Mouse (Mus musculus) cerebellum, postnatal 10 days (tissue): ENCODE data around the gene Adam23.
A peak's percentile ranks its signal among the peaks of the same experiment; 100 is the strongest.
"Not testable (repeated sequence)": the region's sequence is repeated elsewhere in the genome, so short reads cannot be mapped to it uniquely, and the experiment has no call there.

Experiments used
- DNase-seq, 2 experiments: peaks; one replicate each; pipeline ENCODE4 v3.0.0; 2021; ENCODE audit warnings: mixed read lengths in 2 of 2

The Adam23 gene

DNA sequence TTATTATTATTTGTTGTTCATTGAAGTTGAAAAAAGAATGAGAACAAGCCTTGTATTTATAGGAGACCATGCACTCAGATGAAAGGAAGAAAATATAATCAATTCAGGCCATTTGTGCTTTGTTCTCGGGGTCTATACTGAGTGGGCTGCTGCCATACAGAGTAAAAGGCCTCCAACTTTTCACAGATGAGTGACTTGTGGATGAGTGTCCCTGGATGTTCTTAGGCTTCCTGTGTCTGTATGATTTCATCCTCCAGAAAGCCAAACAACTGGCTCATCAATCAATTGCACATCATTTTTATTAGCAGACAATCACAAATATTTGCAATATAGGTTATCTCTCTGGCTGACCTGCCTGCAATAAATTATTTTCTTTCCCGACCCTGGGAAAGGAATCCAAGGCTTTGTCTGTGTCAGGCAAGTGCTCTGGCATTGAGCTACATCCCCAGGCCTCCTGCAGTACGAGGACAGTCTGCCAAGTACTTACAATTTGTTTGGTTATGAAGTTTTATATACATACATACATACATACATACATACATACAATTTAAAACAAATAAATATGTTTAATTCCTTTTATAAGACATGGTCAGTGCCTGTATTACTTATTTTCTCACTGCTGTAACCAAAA is 158.3 kb downstream of the Adam23 start:
- DNase-seq, result no peak

DNA sequence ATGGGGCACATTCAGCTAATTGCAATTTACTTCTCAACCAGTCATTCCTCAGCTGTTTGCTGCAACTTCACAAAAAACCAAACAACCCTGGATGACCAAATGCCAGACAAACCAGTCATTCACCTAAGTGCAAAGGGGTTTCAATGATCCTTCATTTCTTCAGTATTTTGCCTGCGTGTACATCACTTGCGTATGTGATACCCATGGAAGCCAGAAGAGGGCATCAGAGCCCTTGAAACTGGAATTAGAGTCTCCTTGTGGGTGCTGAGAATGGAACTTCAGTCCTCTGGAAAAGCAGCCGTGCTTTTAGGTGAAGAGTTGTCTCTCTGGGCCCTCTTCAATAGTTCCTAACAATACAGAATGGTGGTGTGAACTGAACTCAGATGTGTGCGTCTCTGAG is 163.9 kb downstream of the Adam23 start:
- DNase-seq, result no peak

DNA sequence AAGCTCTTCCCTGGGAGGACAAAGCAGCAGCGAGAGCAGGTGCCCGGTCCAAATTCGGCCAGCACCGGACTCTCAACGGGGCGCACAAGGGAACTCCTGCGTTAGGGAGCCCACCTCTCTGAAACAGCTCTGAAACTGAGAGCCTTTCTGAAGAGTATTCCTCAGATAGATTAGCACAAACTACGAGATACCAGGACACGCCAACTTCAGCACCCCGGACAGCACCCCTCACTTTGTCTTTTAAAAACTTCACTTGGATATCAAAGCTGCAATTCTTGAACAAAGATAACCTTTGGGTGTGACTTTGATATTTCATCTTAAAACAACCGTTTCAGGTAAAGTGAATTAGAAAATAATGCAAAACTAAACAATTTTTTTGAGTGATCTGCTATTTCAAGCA is 168.9 kb downstream of the Adam23 start:
- peak in 1 of 2 experiments; percentile 12 for DNase-seq

DNA sequence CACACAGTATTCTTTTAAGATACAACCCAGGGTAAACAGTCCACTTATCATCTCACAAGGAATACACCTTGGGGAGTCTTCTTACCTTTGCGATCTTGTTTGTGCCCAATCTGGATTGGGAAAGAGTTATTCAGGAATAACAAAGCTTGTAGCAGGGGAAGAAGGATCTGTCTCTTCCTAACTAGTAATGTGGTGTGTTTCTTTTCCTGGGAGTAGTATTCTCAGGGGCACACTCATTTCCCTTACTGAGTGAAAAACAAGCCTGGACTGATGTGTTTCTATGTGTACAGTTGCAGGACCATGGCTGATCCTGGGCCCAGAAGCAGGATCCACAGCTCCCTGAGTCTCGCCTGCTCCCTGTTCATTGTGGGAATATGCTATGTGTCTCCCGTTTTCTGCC is 170.0 kb downstream of the Adam23 start, which contains the start of gene Gm39653:
TSS of gene Gm39653 (plus strand) at position 301 of the 400 bp plus-strand sequence.
- no peak for DNase-seq

DNA sequence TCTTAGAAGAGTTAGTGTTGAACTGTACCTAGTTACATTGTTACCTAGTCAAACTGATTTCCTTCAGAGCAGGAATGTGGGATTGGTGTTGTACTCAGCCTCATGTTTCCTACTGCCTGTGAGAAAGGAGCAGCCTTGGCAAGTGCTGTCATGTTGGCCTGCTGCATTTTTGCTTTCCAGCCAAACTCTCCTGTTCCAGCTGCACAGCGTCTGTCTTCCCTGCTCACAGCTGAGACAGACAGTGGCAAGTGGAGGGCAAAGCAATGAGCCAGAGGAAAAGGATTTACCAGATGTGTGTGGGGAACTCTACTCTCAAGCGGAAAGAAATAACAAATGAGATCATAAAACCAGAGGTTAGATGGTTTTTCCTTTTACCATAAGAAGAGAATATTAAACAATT is 182.5 kb downstream of the Adam23 start:
- DNase-seq, result peak; percentile 47 to 48

DNA sequence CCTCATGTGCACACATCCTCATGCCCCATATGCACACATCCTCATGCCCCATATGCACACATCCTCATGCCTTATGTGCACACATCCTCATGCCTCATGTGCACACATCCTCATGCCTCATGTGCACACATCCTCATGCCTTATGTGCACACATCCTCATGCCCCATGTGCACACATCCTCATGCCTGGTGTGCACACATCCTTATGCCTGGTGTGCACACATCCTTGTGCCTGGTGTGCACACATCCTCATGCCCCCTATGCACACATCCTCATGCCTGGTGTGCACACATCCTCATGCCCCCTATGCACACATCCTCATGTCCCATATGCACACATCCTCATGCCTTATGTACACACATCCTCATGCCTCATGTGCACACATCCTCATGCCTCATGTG is 184.7 kb downstream of the Adam23 start:
- not testable (repeated sequence) for DNase-seq

DNA sequence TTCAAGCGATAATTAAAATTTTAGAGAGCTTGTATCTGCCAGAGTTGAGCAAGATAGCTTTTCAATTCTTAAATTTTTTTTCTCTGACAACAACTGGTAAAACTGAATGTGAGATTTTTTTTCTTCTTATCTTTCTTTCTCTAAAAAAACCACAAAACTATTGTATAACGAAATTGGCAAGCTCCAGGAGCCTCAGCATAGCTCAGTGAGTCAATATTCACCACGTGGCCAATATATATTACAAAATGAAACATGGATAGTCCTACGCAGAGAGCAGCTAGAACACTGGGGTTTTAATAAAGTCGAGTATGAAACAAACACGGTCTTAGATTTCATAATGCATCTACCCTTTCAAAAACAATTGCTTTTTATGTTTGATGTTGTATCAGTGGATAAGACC is 194.2 kb downstream of the Adam23 start:
- no peak for DNase-seq
